Mouse (Mus musculus): ENCODE data around the gene Hlcs. TPM values are rescaled to one million over a fixed set of nuclear protein-coding genes. Genes with fewer than 3 reads are reported as not detected.
A peak's percentile ranks its signal among the peaks of the same experiment; 100 is the strongest.

Hlcs gene
- polyA plus RNA-seq, 1 experiment from 2014 or later: 7.7 TPM

DNA sequence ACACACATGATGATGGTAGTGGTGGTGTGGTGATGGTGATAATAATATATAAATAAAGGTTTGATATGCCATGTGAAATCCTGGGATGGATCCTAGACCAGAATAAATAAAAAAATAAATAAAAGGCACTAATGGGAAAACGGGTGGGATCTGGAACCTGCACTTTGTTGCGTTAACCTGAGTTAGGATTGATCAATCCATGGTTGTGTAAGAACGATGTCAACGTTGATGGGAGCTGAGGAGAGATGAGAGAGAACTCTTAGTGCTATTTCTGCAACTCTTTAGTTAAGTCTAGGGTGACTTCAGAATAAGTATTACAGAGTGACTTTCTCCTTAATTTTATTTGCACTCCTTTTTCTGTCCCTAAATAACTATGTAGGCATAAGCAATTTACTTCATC lies 12.2 kb downstream of the Hlcs start:
- H3K4me1 ChIP-seq (replicated peaks): peaks cover 15% of the 10 kb centered on the region

DNA sequence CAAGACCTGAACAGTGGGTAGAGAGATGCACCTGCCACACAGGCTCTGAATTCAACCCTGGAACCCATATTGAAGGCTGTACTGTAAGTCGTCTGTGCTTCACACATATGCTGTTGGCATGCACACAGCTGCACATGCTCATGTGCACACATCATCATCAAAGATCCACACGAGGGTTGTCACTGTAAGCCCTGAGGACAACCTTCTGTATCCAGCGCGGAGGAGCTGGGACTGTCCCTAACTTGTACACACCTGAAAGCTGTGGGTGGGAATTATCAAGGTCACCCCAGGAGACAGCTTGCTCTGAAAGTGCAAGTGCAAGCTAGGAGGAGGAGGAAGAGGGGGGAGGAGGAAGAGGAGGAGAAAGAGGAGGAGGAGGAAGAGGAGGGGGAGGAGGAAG lies 14.2 kb downstream of the Hlcs start:
- no peak for ATAC-seq
- 67% methylated on average over 4 of the region's 4 CpGs for whole genome bisulfite sequencing
- Histone ChIP-seq H3K9ac (no peak overlapping the region), H3K27ac (no peak overlapping the region), H3K4me3 (replicated peaks) (no peak overlapping the region), H3K9me3 (no peaks in the 10 kb centered on the region), H3K4me2 (replicated peaks) (no peak overlapping the region), H3K36me3 (no peaks in the 10 kb centered on the region), H3K4me1 (replicated peaks) (peaks cover 15% of the 10 kb centered on the region), H3K27me3 (replicated peaks) (no peaks in the 10 kb centered on the region)

More for the DNA sequence above, 12.2 kb downstream of the Hlcs start:
- Histone ChIP-seq H3K9me3 (no peaks in the 10 kb centered on the region), H3K4me2 (replicated peaks) (no peak overlapping the region), H3K27me3 (replicated peaks) (no peaks in the 10 kb centered on the region), H3K9ac (no peak overlapping the region), H3K27ac (no peak overlapping the region), H3K4me3 (replicated peaks) (no peak overlapping the region), H3K36me3 (no peaks in the 10 kb centered on the region)
- no peak for ATAC-seq
- 86% methylated on average over 4 of the region's 4 CpGs for WGBS

DNA sequence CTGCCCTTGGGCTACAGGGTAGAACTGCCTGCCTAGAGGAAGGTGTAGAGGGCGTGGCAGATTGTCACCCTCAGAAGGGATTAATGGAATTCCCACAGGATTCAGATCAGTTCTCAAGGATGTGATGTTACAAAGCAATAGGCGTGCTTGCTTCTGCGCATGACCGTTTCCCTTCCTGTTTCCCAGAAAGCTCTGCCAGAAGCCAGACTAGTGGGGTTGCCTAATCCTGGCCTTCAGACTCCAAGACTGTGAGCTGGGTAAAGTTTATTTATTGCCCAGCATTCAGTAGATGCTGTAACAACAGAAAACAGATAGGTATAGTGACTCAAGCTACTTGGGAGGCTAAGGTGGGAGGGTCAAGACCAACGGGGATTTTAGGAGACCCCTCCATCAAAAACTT lies 15.3 kb downstream of the Hlcs start:
- 86% methylated on average over 5 of the region's 5 CpGs for WGBS
- Histone ChIP-seq H3K27ac (no peak overlapping the region), H3K4me2 (replicated peaks) (no peak overlapping the region), H3K36me3 (no peaks in the 10 kb centered on the region), H3K9me3 (no peaks in the 10 kb centered on the region), H3K4me1 (replicated peaks) (peaks cover 11% of the 10 kb centered on the region), H3K27me3 (replicated peaks) (no peaks in the 10 kb centered on the region), H3K4me3 (replicated peaks) (no peak overlapping the region), H3K9ac (no peak overlapping the region)
- ATAC-seq: no peak

DNA sequence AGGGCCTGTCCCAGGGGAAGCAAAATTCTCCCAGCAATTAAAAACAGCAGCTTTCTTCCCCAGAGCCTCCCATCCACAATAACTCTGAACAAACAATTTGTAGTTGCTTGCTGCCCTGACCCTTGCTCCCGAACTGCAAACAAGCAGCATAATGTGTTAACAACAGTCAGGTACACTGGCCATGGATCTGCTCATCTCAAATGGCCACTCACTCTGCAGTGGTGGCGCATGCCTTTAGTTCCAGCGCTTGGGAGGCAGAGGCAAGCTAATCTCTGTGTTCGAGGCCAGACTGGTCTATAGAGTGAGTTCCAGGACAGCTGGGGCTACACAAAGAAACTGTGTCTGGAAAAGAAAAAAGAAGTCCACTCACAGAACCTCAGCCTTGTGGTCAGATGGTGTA lies 22.2 kb downstream of the Hlcs start:
- 80% methylated on average over 4 of the region's 4 CpGs for WGBS
- no peak for ATAC-seq
- Histone ChIP-seq H3K4me1 (replicated peaks) (peaks cover 3% of the 10 kb centered on the region; the same call in 1 of the 2 replicates), H3K36me3 (no peaks in the 10 kb centered on the region), H3K4me3 (replicated peaks) (no peak overlapping the region), H3K27me3 (replicated peaks) (no peaks in the 10 kb centered on the region), H3K27ac (no peak overlapping the region), H3K9me3 (no peaks in the 10 kb centered on the region), H3K9ac (no peak overlapping the region), H3K4me2 (replicated peaks) (no peak overlapping the region)

DNA sequence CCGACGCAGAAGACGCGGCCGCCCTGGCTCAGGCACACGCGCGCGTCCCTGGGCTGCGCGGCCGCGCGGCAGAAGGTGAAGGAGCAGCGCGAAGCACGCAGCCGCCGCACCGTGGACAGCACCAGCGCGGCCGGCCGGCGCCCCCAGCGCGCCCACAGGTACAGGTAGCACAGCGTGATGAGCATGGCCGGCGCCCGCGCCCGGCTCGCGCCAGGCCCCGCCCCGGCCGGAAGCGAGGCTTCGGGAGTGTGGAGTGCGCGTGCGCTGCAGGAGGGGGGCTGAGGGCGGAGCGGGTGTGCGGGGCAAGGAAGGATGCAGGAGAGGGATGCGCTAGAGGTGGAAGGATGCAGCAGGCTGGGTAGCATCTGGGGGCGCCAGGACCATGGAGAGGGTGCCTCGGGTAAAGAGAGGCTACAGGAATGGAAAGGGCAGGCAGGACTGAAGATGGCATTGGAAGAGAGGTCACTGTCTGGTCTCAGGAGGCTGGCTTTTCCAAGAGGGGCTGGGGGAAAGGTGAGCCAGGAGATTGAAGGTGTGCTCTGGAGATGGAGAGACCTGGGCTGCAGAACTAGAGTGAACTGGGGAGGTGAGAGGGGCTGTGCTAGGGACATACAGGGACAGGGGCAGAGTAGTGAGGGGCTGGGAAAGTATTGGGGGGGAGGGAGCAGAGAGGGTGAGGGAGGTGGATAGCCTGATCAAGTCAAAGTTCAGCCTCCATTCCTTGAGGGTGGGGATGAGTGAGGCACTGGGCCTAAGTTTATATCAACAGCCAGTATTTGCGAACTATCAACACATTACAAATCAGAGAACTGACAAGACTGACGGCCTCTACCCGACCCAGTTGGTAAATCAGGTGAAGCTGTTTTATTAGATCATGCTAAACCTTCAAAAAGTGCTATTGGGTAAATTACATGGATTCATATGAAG lies 23.0 kb downstream of the Hlcs start:
- ATAC-seq: peak; percentile 96
- peaks cover 3% of the 10 kb centered on the region; the same call in 1 of the 2 replicates for H3K4me1 ChIP-seq (replicated peaks)
- H3K9ac ChIP-seq: peak overlapping the region; percentile 83
- no peaks in the 10 kb centered on the region for H3K27me3 ChIP-seq (replicated peaks)
- H3K27ac ChIP-seq: peak overlapping the region; percentile 71; the same call in 1 of the 2 replicates
- peak overlapping the region; percentile 95 for H3K4me3 ChIP-seq (replicated peaks)
- 5% methylated on average over 50 of the region's 52 CpGs for WGBS
- H3K4me2 ChIP-seq (replicated peaks): peak overlapping the region; percentile 97
- no peaks in the 10 kb centered on the region for H3K36me3 ChIP-seq
- H3K9me3 ChIP-seq: no peaks in the 10 kb centered on the region

DNA sequence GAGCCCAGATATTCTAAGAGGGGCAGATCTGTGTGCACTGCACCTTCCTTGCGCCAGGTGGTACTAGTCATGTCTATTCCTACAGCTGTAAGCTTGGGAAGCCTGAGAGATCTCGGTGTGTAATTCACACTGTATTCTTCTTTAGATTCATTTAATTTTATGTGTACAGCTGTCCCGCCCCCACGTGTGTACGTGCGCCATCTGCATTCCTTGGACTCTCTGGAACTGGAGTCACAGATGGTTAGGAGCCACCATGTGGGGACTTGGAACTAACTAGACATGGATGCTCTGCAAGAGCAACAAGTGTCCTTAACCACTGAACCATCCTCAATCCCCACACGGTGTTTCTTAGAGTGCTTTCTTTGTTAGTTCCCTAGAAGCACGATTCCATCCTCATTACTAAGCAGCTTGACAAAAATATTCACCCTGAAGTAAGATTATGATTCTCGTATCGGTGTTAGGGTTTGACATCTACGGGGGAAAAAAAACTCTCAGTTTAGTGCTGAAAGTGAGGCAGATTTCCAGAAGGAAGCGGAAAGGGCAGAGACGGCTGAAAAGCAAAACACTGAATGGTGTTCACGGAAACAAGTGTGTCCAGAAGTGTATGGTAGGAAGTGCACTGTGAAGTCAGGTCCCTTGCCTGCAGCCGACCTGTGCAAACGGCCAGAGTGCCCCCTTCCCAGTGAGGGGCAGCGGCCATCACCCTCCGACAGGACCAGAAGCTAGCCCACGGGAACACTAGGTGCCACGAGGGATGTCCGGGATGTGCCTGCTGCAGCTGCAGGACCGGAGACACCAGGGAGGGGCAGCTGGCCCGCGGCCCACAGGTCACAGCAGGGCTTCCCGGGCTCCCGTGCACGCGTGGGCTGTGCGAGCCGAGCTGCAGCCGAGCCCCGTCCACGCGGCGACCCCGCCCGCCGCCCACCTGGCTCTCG lies 24.0 kb downstream of the Hlcs start:
- Histone ChIP-seq H3K9ac (peak overlapping the region; percentile 83), H3K4me3 (replicated peaks) (peak overlapping the region; percentile 95), H3K4me1 (replicated peaks) (peaks cover 3% of the 10 kb centered on the region; the same call in 1 of the 2 replicates), H3K36me3 (no peaks in the 10 kb centered on the region), H3K27me3 (replicated peaks) (no peaks in the 10 kb centered on the region), H3K27ac (peak overlapping the region; percentile 71), H3K9me3 (no peaks in the 10 kb centered on the region), H3K4me2 (replicated peaks) (peak overlapping the region; percentile 97)
- peak; percentile 63 for ATAC-seq
- WGBS: 11% methylated on average over 36 of the region's 39 CpGs

DNA sequence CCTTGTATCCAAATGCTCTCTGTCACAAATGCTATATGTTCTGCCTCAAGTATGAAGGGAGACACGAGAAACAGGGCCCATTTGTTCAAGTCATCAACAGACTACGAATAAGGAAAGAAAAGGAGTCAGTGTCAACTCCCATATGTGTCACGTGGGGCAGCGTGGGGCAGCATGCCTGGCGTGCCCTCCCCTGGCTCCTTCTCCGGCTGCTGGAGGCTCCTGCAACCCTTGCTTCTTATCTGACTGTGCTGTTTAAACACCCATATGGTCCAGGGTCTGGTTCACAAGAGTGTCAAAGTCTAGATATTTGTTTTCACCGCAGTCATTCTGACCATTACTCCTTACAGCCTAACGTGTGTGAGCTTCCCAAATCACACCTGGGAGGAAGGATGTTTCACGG lies 25.5 kb downstream of the Hlcs start:
- 67% methylated on average over 9 of the region's 9 CpGs for WGBS
- Histone ChIP-seq H3K4me1 (replicated peaks) (peaks cover 3% of the 10 kb centered on the region; the same call in 1 of the 2 replicates), H3K9me3 (no peaks in the 10 kb centered on the region), H3K27ac (no peak overlapping the region), H3K36me3 (no peaks in the 10 kb centered on the region), H3K9ac (no peak overlapping the region), H3K4me3 (replicated peaks) (no peak overlapping the region), H3K27me3 (replicated peaks) (no peaks in the 10 kb centered on the region), H3K4me2 (replicated peaks) (no peak overlapping the region)
- peak; percentile 37 for ATAC-seq

DNA sequence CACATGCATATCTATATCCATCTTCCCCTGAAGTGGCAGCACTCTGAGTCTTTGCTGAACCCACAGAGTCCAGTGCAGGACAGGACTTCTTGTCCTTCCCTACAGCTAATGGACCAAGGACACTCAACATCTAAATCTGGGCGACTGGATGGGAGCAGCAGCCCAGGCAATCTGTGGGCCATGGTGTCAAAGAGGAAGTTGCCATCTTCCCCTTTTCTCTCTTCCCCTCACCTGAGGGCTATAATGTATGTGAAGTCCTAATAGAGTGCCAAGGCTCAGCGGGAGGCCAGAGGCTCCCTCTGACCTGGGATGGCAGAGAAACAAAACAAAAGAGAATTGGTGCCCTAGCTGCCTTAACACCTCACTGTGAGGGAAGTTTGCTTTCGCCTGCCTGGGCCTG lies 29.4 kb downstream of the Hlcs start:
- no peaks in the 10 kb centered on the region for H3K4me1 ChIP-seq (replicated peaks)
- H3K36me3 ChIP-seq: peaks cover 6% of the 10 kb centered on the region; the same call in 1 of the 2 replicates
- H3K4me3 ChIP-seq (replicated peaks): no peak overlapping the region
- 90% methylated on average over 3 of the region's 3 CpGs for WGBS
- H3K4me2 ChIP-seq (replicated peaks): no peak overlapping the region
- H3K9ac ChIP-seq: no peak overlapping the region
- H3K9me3 ChIP-seq: no peaks in the 10 kb centered on the region
- H3K27ac ChIP-seq: no peak overlapping the region
- H3K27me3 ChIP-seq (replicated peaks): no peaks in the 10 kb centered on the region
- no peak for ATAC-seq

DNA sequence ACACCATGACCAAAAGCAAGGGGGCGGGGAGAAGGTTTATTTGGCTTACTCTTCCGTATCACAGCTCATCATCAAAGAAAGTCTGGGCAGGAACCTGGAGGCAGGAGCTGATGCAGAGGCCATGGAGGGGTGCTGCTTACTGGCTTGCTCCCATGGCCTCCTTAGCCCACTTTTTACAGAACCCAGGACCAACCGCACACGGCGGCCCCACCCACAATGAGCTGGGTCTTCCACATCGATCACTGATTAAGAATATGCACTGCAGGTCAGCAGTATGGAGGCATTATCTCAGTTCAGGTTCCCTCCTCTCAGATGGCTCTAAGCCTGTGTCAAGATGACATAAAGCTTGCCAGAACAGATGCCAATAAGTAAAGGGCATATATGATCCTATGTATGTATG lies 42.5 kb downstream of the Hlcs start:
- 90% methylated on average over 6 of the region's 6 CpGs for WGBS

DNA sequence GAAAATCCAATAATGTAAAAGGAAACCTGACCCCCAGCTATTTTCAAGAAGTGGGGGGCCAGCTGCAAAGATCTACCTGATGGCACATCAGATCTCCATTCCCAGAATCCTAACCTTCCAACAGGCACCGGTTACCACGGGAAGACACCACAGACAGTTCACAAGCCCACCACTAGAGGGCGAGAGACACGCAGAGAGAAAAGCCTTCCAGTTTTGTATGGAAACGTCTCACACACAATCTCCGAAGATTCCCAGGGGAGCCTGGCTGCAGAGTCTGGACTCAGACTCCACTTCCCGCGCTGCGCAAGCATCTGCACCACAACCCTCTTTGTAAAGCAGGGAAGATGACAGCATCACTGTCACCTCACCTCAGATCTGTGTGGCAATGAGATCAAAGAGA lies 43.7 kb downstream of the Hlcs start:
- peak overlapping the region; percentile 49 for H3K4me2 ChIP-seq (replicated peaks)
- peak overlapping the region; percentile 31; the same call in 1 of the 2 replicates for H3K9ac ChIP-seq
- WGBS: 4% methylated on average over 9 of the region's 9 CpGs
- no peak overlapping the region for H3K4me3 ChIP-seq (replicated peaks)
- H3K36me3 ChIP-seq: peaks cover 3% of the 10 kb centered on the region; the same call in 1 of the 2 replicates
- 0 out of 2 replicates have a peak, but pooled peaks cover 3% of the 10 kb centered on the region for H3K4me1 ChIP-seq (replicated peaks)
- no peaks in the 10 kb centered on the region for H3K27me3 ChIP-seq (replicated peaks)
- ATAC-seq: peak; percentile 57
- no peaks in the 10 kb centered on the region for H3K9me3 ChIP-seq
- H3K27ac ChIP-seq: no peak overlapping the region

More for the DNA sequence above, 42.5 kb downstream of the Hlcs start:
- H3K27ac ChIP-seq: no peak overlapping the region
- H3K9me3 ChIP-seq: no peaks in the 10 kb centered on the region
- H3K9ac ChIP-seq: no peak overlapping the region
- no peak for ATAC-seq
- no peak overlapping the region for H3K4me3 ChIP-seq (replicated peaks)
- no peaks in the 10 kb centered on the region for H3K4me1 ChIP-seq (replicated peaks)
- H3K4me2 ChIP-seq (replicated peaks): no peak overlapping the region
- peaks cover 3% of the 10 kb centered on the region; the same call in 1 of the 2 replicates for H3K36me3 ChIP-seq
- no peaks in the 10 kb centered on the region for H3K27me3 ChIP-seq (replicated peaks)

DNA sequence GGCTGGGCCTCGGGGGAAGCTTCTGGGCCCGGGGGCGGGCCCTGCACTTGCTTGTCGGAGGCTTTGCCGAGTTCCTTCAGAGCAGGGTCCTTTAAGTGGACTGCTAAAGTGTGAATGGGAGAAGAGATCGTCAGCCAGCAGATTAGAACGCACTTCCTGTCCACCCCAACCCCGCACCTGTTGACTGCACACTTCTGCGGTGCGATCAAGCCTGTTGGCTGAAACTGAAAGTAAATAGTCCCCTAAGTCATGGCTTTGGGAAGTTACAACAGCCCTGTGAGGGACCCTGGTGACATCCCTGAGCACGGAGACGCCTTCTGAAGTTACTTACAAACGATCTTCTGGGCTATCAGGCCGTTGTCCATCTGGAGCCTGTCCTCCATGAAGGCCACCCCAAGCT lies 45.2 kb downstream of the Hlcs start:
- Histone ChIP-seq H3K4me3 (replicated peaks) (no peak overlapping the region), H3K9me3 (no peaks in the 10 kb centered on the region), H3K4me1 (replicated peaks) (0 out of 2 replicates have a peak, but pooled peaks cover 3% of the 10 kb centered on the region), H3K4me2 (replicated peaks) (no peak overlapping the region), H3K36me3 (no peaks in the 10 kb centered on the region), H3K27ac (no peak overlapping the region), H3K27me3 (replicated peaks) (no peaks in the 10 kb centered on the region), H3K9ac (no peak overlapping the region)
- WGBS: 83% methylated on average over 14 of the region's 14 CpGs
- no peak for ATAC-seq

DNA sequence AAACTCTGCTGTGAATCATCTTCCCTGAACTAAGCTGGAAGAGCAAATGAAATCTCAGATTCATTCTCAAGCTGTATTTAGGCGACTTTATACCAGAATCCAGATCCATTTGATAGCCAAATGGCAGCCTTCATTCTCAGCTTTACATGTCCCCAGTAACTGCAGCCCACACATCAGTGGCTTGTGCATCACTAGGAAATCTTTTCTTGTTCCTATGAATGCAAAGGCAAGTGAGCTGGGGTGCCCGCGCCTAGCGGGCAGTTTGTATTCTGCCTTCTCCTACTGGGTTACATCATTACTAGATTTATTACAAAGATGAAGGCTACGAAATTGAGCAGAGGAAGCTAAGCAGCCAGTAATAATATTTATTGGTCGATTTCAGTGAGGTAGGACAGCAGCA lies 48.8 kb downstream of the Hlcs start:
- no peak for ATAC-seq
- Histone ChIP-seq H3K36me3 (no peaks in the 10 kb centered on the region), H3K4me2 (replicated peaks) (no peak overlapping the region)

More for the DNA sequence above, 48.8 kb downstream of the Hlcs start:
- H3K4me3 ChIP-seq (replicated peaks): no peak overlapping the region
- WGBS: 70% methylated on average over 6 of the region's 6 CpGs
- H3K27ac ChIP-seq: no peak overlapping the region
- no peak overlapping the region for H3K9ac ChIP-seq
- H3K9me3 ChIP-seq: no peaks in the 10 kb centered on the region
- H3K4me1 ChIP-seq (replicated peaks): 0 out of 2 replicates have a peak, but pooled peaks cover 3% of the 10 kb centered on the region
- H3K27me3 ChIP-seq (replicated peaks): no peaks in the 10 kb centered on the region

Measured in intestine, embryonic 15.5 days (tissue).